In the genomic region with DNA sequence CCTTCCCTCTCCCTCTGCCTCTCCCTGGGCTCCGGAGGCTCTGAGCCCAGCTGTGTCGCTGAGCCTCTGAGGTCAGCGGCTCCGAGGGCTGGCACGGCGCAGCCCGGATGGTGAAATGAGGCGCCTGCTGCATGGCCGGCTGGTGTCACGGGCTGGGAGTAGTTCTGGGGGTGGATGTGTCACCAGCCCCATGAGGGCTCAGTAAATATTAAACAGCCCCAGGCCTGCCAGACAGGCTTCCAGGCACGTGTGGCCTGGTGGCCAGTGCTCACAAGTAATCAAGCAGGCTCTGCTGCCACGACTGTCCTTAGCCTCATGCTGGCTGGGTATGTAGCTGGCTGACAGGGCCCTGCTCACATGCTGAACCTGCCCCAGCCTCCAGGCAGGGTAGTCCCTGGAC, we compare ENCODE assay signal across 12 mouse cellular contexts. TPM values are rescaled to one million over a fixed set of nuclear protein-coding genes. Genes with fewer than 3 reads are reported as not detected.
DNase-seq lines count a peak whose midpoint lies in the region; ATAC-seq and TF ChIP-seq lines count a peak whose summit lies in the region.
"Had no signal": no experiment of that assay in that cellular context is flagged by ENCODE, and none has a peak within 500 bp of the region (broad histone marks: within the 10 kb centered on the region; RNA-seq: fewer than 3 reads in every experiment).

No protein-coding gene starts in this region.

- H3K4me1 ChIP-seq in heart, embryonic 10.5 days: peaks cover 53% of the 10 kb centered on the region
- H3K4me1 ChIP-seq in stomach, postnatal 0 days (replicated peaks; ENCODE audit: control insufficient read depth, insufficient read depth): no peaks in the 10 kb centered on the region
- H3K4me1 ChIP-seq: forebrain, embryonic 12.5 days had no signal

- peak overlapping the region; percentile 5; the same call in 1 of the 2 replicates for H3K4me2 ChIP-seq in stomach, postnatal 0 days (replicated peaks; ENCODE audit: low read depth)
- H3K4me2 ChIP-seq: forebrain, embryonic 12.5 days; heart, embryonic 12.5 days had no signal

- no peak for TF ChIP-seq EP300 in stomach, postnatal 0 days (optimal IDR thresholded peaks at IDR 0.05)

- 62% methylated on average over 12 of the region's 12 CpGs for WGBS in heart, embryonic 10.5 days
- 50% methylated on average over 12 of the region's 12 CpGs for WGBS in stomach, postnatal 0 days

- peaks cover 12% of the 10 kb centered on the region; the same call in 1 of the 2 replicates for H3K36me3 ChIP-seq in heart, embryonic 10.5 days
- H3K36me3 ChIP-seq in stomach, postnatal 0 days (ENCODE audit: control insufficient read depth, insufficient read depth, low read length): no peaks in the 10 kb centered on the region
- H3K36me3 ChIP-seq: forebrain, embryonic 12.5 days; heart, embryonic 12.5 days had no signal

- ATAC-seq in stomach, postnatal 0 days (ENCODE audit: low FRiP score, low TSS enrichment): peak; percentile 71
- ATAC-seq: activated CD4-positive, CD25-positive, alpha-beta regulatory T cell, adult 4 months had no signal

- H3K9me3 ChIP-seq in heart, embryonic 10.5 days: peaks cover 4% of the 10 kb centered on the region; the same call in 1 of the 2 replicates
- no peaks in the 10 kb centered on the region for H3K9me3 ChIP-seq in stomach, postnatal 0 days (ENCODE audit: control insufficient read depth, low read length)

- no peak overlapping the region for H3K4me3 ChIP-seq in heart, embryonic 10.5 days
- no peak overlapping the region for H3K4me3 ChIP-seq in stomach, postnatal 0 days (ENCODE audit: low read depth, low read length)
- H3K4me3 ChIP-seq: forebrain, embryonic 12.5 days; heart, embryonic 12.5 days had no signal

- no peak for TF ChIP-seq CTCF in stomach, postnatal 0 days (IDR thresholded peaks at IDR 0.05; ENCODE audit: low read depth)

- DNase-seq in heart, embryonic 10.5 days (ENCODE audit: low spot score): no peak
- DNase-seq in heart, adult 8-10 months (ENCODE audit: low spot score): no peak
- DNase-seq in retina, postnatal 1 day: peak; percentile 29
- no peak for DNase-seq in retina, embryonic 14.5 days (ENCODE audit: low spot score)
- peak; percentile 64 to 91 for DNase-seq in kidney, postnatal 25 days
- peak; percentile 71 for DNase-seq in stomach, postnatal 0 days (ENCODE audit: low spot score)
- no peak for DNase-seq in thymus, postnatal 25 days
- DNase-seq in frontal cortex, postnatal 25 days (ENCODE audit: low spot score in 2 of 2): no peak
- DNase-seq: cerebellum, adult 9-10 months had no signal

- 0 out of 2 replicates have a peak overlapping the region, but pooled peaks have one; percentile 30 for H3K27ac ChIP-seq in heart, embryonic 10.5 days
- peak overlapping the region; percentile 70 for H3K27ac ChIP-seq in stomach, postnatal 0 days (replicated peaks)
- H3K27ac ChIP-seq: forebrain, embryonic 12.5 days had no signal

- H3K9ac ChIP-seq in stomach, postnatal 0 days (ENCODE audit: low read length): no peak overlapping the region; the same call in 1 of the 2 replicates
- H3K9ac ChIP-seq: forebrain, embryonic 12.5 days; heart, embryonic 12.5 days had no signal

- no peaks in the 10 kb centered on the region for H3K27me3 ChIP-seq in heart, embryonic 10.5 days (ENCODE audit: insufficient read depth, poor library complexity, severe bottlenecking)
- H3K27me3 ChIP-seq in stomach, postnatal 0 days (ENCODE audit: control insufficient read depth, insufficient read depth, low read length): no peaks in the 10 kb centered on the region
- H3K27me3 ChIP-seq: forebrain, embryonic 12.5 days; heart, embryonic 12.5 days had no signal

RNA-seq across cellular contexts. Expression of a gene that starts 7.0 kb away (rescaled TPM):
- polyA plus RNA-seq in heart, embryonic 10.5 days (2016; fragmentation: Nextera tagmentation; extraction: Ambion mirVana): 1.3 and 2.5 TPM in 2 replicates
- total RNA-seq in heart, adult 8-10 months (2022): under 1 TPM; 0.25 to 0.66 (median 0.53) TPM
- polyA plus RNA-seq in stomach, postnatal 0 days (2015; fragmentation: Nextera tagmentation; extraction: Ambion mirVana): 3.0 and 3.2 TPM in 2 replicates

Comparison
In these comparisons a context has a peak if more than half of its experiments do, and no peak if none do; other contexts are left out.
1. DNase-seq: peak in retina, postnatal 1 day (single experiment), kidney, postnatal 25 days (2 of 2) and stomach, postnatal 0 days (single experiment); none in heart, embryonic 10.5 days (single experiment), heart, adult 8-10 months (single experiment), retina, embryonic 14.5 days (single experiment), thymus, postnatal 25 days (single experiment) and frontal cortex, postnatal 25 days (0 of 2).